Mouse (Mus musculus) MEL-GATA-1-ER (cell line): ENCODE data around the gene Smco3.
"Not testable (repeated sequence)": the region's sequence is repeated elsewhere in the genome, so short reads cannot be mapped to it uniquely, and the experiment has no call there.

Experiments used
- DNase-seq: peaks from one replicate; pipeline ENCODE4 v3.0.0-alpha.2; 2012; ENCODE audit warnings: low read depth; ENCODE audit errors: extremely low read depth

Smco3 gene

DNA sequence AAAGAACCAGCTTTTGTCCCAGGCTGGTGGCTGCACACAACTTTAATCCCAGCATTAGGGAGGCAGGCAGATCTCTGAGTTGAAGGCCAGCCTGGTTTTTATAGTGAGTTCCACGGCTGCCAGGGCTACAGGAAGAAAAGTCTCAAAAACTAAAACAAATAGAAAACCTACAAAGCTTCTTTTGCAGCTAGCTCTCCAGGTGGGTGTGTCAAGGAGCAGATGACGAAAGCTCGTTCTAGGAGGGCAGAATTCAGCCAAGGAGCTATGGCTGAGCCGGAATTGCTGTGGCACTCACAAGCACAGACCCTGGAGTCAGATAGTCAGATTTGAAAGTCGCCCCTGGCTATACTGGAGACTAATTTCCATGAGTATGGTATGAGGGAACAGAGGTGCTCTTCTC, 28.4 kb downstream of the Smco3 start:
- no peak for DNase-seq

DNA sequence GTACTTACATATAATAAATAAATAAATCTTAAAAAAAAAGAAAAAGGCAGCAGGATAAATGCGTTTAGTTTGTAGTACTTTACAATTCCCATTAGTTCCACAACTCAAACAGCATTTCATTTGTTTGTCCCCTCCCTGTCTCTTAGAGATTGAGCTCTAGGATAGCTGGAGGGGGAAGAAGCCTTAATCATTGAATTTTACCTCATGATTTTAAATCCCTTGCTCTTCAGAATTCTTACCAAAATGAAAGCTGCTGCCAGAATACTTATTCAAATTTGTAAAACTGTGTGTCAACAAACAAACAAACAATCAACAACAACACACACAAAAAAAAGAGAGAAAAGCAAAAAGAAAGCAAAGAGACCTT, 29.9 kb downstream of the Smco3 start:
- DNase-seq, result no peak

DNA sequence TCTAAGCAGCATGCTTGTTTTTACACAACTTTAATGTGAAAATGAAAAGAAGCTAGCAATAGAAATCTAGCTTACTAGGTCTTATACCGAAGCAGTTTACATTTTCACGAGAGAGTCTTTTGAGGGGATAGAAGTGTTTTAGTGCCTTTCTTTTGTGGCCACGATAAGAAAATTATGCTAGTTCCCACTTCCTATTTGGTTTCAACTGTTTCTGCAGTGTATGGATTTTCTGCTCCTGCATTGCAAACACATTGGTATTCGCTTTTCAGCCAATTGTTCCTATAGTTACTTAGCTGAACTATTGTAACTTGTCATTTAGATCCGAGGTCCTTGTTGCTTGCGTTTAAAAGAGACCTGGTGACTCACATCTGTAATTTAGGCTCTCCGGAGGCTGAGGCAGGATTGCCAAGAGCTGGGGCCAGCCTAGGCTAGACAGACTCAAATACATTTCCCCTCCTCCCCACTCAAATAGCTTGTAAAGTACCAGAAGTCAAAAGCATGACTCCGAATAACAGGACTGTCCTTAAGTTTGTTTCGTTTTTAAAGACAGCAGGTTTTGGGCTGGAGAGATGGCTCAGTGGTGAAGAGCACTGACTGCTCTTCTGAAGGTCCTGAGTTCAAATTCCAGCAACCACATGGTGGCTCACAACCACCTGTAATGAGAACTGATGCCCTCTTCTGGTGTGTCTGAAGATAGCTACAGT, 30.4 kb downstream of the Smco3 start:
- DNase-seq, result peak; percentile 79

DNA sequence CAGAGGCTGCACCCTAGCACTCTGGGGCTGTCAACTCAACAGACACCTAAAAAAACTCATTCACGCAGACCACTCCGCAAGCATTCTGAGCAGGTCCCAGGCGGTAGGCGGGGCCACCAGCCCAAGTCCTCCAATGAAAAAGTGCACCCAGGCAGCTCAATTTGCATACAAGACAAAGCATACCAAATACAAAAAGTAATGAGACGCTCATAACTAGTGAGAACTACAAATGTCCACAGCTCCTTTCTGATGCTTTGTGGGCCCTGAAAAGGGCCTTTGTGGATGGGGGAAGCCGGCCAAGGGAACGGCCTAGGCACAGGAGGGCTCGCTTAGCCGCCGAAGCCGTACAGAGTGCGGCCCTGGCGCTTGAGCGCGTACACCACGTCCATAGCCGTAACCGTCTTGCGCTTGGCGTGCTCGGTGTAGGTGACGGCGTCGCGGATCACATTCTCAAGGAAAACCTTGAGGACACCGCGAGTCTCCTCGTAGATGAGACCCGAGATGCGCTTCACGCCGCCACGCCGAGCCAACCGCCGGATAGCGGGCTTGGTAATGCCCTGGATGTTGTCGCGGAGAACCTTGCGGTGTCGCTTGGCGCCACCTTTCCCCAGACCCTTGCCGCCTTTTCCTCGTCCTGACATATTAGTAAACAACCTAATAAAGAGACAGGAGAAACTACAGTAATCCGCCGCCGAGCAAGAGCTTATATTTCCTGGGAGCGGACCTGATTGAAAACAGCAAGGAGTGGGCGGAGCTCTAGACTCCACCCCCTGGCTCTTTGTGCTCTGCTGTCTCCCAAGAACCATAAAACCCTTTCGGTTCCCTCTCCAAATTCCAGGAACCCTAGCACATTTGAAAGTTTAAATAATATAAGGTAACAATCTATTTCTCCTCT, 31.3 kb downstream of the Smco3 start, which contains the start of gene Hist4h4:
Hist4h4 (minus strand) TSS at position 677 of the 895 bp plus-strand sequence.
- peak; percentile 98 for DNase-seq

DNA sequence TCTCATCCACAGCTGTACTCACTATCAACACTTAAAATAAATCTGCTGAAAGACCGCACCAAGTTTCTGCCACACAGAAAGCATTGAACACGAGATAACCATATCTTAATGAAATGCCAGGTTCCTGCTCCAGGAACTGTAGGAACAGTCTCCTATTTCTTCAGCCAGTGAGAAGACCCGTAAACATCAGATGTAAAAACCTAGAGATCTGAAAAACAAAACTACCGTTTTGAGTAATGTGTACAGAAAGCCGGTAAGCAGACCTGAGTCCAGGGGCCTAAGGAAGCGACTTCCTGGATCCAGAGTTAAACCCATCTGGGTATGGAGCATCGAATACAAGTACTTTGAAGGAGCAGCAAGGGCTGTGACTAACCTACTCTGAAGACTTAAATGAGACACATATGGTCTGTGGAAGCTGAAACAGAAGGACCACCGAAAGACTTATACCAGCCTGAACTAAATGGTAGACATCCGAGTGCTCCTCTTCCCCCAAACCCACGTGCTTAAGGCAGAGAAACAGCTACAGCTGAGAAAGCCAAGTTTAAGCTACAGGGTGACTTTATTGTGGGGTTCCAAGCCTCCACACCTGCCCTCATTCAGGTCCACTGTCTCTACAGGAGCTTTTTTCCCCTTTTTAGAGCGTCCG, 32.0 kb downstream of the Smco3 start:
- DNase-seq, result peak; percentile 53

DNA sequence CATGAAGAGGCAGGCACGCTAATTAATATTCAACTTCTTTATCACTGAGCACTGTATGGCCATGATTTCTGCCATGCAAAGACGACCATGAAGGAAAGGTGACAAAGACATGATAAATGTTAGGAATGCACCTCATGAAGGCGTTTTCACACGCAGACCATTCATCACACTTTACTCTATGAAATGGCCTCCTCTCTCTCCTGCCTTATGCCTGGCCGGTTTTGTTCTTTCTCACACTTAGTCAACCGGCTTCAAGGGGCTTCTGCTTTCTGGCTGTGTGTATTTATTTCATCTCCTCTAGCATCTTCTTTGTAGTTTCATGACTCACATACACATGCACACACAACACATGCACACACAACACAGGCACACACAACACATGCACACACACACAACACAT, 34.0 kb downstream of the Smco3 start:
- no peak for DNase-seq

DNA sequence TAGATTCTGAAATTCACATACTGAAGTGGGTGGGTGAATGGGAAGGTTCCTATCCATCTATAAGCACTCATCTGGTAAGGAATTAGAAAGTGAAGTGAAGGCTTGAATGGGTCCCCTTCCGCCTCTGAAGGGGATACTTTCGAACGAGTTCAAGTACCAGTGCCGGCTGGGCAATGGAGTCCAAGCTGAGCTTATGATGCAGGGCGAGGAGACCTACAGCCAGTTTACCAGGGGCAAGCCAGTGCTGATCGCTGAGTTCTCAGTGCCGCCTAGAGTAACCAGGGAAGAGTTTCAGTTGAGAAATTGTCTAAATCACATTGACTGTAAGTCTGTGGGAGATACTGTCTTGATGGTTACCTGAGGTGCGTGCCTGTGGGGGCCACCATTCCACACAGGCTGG, 34.5 kb downstream of the Smco3 start:
- no peak for DNase-seq

DNA sequence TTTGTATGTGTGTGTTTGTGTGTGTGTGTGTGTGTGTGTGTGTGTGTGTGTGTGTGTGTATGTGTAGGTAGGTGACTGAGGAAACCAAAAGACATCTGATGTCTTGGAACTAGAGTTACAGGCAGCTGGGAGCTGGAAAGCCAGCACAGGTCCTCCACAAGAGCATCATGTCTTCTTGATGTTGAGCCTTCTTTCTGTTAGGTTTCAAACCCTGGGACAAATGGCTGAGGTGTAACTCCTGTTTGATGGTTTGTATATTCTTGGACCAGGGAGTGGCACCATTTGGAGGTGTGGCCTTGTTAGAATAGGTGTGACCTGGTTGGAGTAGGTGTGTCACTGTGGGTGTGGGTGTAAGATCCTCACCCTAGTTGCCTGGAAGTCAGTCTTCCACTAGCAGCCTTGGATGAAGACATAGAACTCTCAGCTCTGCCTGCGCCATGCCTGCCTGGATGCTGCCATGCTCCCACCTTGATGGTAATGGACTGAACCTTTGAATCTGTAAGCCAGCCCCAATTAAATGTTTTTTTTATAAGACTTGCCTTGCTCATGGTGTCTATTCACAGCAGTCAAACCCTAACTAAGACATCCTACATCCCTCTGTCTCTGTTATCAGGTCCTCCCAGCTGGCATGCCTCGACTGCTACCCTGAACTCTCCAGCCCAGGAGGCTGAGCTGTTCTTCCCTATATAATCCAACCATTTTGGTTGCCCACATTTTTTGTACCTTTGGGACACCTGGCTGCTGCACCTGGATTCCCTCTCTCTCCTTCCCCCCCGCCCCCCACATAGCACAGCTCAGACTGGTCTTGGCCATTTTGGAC, 37.2 kb downstream of the Smco3 start:
- DNase-seq, result not testable (repeated sequence)

DNA sequence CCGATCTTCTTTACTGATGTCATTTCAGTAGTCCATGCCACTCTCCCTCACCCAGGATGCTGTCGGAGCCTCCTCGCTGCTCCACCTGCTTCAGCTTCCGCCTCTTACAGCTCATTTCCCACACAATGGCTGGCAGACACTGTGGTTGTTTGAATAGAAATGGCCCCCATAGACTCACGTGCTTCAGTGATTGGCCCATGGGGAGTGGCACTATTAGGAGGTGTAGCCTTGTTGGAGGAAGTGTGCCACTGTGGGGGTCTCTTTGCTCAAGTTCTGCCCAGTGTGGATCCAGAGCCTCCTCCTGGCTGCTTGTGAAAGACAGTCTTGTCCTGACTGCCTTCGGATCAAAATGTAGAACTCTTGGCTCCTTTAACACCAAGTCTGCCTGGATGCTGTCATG, 39.4 kb downstream of the Smco3 start:
- no peak for DNase-seq

DNA sequence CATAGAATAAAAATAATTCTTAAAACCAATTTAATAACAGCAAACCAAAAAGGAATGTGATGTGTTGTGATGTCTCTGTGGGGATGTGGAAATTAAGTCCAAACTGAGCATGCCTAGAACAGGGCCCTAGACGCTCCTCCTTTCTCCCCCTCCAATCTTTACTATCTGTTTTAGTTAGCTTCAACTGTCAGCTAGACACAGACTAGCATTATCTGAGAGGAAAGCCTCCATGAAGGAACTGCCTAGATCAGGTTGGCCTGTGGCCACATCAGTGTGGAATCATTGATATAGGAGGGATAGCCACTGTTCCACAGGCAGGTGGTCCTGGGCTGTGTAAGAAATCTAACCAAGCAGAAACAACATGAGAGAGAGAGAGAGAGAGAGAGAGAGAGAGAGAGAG, 40.1 kb downstream of the Smco3 start:
- DNase-seq, result no peak

DNA sequence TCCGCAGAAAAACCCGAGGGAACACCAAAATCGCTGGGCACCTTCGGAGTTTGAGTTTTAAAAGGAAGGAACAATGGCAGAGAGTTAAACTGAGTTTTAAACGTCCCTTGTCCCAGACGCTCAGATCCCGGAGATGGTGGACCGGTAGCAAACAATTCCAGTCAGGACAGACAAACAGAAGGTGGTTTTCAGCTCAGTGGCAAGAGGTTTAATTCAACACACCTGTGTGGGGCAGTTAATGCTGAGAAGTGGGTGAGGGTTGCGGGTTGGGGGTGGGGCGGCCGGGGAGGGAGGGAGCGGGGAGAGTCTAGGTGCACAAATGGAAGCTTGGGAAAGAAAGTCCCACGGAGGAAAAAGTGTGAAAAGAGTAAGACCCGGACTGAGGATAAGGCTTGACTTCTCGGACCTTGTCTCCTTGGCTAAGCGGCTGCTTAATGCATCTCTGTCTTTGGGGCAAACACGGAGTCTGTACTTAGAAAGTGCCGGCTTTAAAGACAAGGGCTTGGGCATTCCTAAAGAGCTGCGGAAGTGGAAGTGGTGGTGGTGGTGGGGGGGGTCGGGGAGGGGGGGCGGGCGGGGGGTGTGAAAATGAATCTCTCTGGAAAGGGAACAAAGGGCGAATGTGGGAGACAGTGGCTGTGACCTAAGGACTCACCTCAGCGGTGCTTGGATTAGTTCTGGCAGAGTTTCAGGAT, 41.3 kb downstream of the Smco3 start:
- no peak for DNase-seq

DNA sequence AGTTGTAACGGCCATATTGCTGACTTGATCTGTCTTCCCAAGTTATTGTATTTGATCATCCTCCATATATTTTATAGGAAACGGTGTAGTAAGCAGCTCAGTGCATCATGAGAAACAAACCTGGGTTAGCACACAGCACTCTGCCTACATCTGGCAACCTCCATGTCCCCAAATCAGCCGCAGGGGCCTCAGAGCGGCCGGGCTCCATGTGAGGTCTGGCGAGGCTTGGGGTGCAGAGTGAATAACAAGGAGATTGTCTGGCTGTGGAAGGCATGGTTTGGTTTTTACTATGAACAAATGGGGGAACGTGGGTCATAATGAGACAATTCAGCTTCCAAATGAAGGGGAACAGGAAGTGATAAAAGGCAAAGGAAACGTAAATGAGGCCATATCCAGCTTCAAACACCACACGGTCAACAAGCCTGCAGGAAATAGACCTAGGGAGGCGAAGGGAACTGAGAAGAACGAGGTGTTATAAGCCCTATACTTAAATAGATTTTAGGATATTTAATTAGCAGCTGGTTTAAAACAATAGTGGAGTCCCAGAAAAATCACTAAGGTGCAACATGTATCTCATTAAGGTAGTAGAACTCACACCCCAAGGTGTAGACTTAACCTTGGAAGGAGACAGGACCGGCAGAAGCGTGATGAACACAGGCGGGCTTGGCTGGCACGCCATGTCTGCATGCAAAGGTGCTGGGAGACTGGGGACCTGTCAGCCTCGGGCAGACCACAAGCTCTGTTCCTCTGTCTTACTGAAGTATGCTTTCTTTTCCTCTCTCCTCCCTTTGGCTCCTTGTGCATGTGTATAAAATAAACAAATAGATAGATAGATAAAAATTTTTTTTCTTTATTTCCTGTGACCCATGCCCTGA, 42.1 kb downstream of the Smco3 start:
- DNase-seq, result no peak

DNA sequence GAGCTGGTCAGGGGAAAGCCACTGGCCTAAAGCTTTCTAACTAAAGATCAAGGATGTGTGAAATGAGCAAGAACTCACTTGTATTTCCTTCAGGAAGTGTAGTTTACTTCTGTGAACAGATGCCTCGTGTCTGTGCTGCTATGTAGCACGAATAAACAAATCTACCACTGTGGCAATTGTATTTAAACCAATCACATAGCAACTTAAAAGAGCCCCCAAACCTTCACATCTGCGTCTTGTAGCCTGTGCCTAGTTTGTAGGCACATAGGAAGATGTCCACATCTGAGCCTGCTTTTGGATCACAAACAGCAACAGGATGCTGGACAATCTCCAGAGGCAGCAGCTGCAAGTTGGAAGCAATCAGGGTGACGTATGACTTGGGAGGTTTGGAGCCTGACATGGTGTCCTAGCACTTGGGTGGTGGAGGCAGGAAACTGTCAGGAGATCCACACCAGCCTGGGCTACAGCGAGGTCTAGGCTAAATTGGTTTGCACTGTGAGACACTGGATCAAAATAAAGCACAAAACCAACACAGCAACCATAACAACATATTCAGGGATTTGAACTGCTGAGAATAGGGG, 45.8 kb downstream of the Smco3 start:
- DNase-seq, result no peak

DNA sequence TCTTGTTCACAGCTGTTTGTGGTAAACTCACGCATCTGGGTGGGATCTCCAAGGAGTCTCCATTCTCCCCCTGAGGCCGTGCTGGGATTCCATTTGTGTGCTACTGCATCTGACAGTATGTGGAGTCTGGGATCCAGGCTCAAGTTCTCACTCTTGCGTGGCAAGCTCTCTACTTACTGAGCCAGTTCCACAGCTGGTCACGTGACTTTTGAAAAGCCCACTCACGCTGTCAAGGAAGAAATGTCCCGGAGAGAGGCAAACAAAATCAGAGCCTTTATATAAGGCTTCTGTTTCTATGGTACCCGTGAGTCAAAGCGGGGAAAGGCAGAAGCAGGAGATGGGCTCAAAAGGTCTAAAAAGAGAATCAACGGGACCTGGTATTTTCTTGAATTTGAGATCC, 52.5 kb downstream of the Smco3 start:
- DNase-seq, result no peak

DNA sequence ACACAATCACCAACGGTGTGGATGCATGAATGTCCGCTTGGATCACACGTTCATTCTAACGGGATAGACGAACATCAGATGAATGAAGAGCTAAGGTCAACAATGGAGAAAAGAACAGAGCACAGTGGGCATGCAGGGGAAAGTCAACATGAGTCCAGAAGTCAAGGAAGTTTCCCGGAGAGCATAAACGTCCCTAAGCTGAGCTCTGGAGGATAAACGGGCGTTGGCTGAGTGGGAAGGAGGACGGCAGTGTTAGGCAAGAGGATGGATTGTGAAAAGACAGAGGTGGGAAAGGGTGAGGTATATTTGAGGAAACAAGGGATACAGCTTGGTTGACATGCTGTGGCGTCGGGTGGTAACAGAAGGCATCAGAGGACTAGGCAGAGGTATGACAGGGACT, 53.1 kb downstream of the Smco3 start:
- DNase-seq, result no peak

DNA sequence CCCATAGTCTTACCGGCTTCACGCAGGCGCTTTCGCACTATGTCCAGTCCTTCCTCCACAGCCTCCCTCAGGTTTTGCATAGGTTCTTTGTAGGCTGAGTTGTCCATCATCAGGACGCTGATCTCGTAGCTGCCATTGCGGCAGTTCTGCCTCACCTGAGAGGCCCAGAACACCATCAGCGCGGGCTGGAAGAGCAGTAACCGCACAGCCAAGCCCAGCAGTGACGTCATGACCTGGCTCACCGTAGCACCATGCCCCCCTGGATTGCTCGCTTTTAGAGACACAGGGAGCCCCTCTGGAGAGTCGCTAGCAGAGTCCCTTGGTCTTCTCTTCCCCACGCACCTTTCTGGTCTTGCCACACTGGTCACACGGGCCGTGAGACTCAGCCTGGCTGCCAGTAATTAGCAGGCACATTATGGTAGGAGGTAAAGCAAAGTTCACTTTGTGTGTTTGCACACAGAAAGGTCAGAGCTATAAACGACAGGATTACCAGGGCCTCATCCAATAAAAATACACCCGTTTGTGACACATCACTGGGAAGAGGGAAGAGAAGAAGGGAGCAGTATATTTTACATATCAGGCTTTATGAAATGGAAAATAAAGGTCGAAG, 53.8 kb downstream of the Smco3 start, which contains the start of gene Gucy2c:
Gucy2c (minus strand) TSS at position 389 of the 610 bp plus-strand sequence.
- no peak for DNase-seq
